Mouse (Mus musculus) R1 (cell line): ENCODE results near the gene Dnajc12.
"Not testable (repeated sequence)": the region's sequence is repeated elsewhere in the genome, so short reads cannot be mapped to it uniquely, and the experiment has no call there.

Experiments used
- DNase-seq: peaks from one replicate; pipeline ENCODE4 v3.0.0-alpha.2; 2018; ENCODE audit warnings: low read depth, low spot score

Dnajc12 gene

GRCm38 (mm10) chr10:63382372-63383279 lies at the start of gene Dnajc12:
TSS of gene Dnajc12 (plus strand) at chr10:63382443.
- peak; percentile 99 for DNase-seq

GRCm38 (mm10) chr10:63336901-63337300 lies 45.3 kb upstream of the Dnajc12 start:
- DNase-seq = no peak

- no peak for DNase-seq
These were observed 44.9 kb upstream of the Dnajc12 start for GRCm38 (mm10) chr10:63337326-63337725.

- peak; percentile 39 for DNase-seq
These were observed 44.0 kb upstream of the Dnajc12 start for GRCm38 (mm10) chr10:63337951-63338836.

- peak; percentile 92 for DNase-seq
These were observed 43.2 kb upstream of the Dnajc12 start for GRCm38 (mm10) chr10:63338914-63339643.

GRCm38 (mm10) chr10:63341351-63341750 lies 40.9 kb upstream of the Dnajc12 start:
- no peak for DNase-seq

GRCm38 (mm10) chr10:63344751-63345150 lies 37.5 kb upstream of the Dnajc12 start:
- peak; percentile 60 for DNase-seq

GRCm38 (mm10) chr10:63348291-63348690 lies 34.0 kb upstream of the Dnajc12 start:
- DNase-seq = peak; percentile 81

- DNase-seq = peak; percentile 50
These were observed 31.6 kb upstream of the Dnajc12 start for GRCm38 (mm10) chr10:63350666-63351065.

GRCm38 (mm10) chr10:63351099-63351498 lies 31.1 kb upstream of the Dnajc12 start:
- DNase-seq = peak; percentile 49

- no peak for DNase-seq
These were observed 30.1 kb upstream of the Dnajc12 start for GRCm38 (mm10) chr10:63352111-63352510.

GRCm38 (mm10) chr10:63360502-63360901 lies 21.7 kb upstream of the Dnajc12 start:
- peak; percentile 96 for DNase-seq

- DNase-seq = peak; percentile 98
These were observed 16.3 kb upstream of the Dnajc12 start for GRCm38 (mm10) chr10:63365918-63366455.

GRCm38 (mm10) chr10:63367386-63367785 lies 14.9 kb upstream of the Dnajc12 start:
- no peak for DNase-seq

- no peak for DNase-seq
These were observed 14.2 kb upstream of the Dnajc12 start for GRCm38 (mm10) chr10:63368041-63368440.

GRCm38 (mm10) chr10:63376303-63376702 lies 5.9 kb upstream of the Dnajc12 start:
- no peak for DNase-seq

- DNase-seq = peak; percentile 82
These were observed 4.8 kb upstream of the Dnajc12 start for GRCm38 (mm10) chr10:63377468-63377867.

- DNase-seq = peak; percentile 46
These were observed 3.1 kb upstream of the Dnajc12 start for GRCm38 (mm10) chr10:63378948-63379680.

- peak; percentile 16 for DNase-seq
These were observed 554 bp upstream of the Dnajc12 start, which contains the start of gene Sirt1 for GRCm38 (mm10) chr10:63381498-63382280. TSS of gene Sirt1 (minus strand) at chr10:63381704.

- not testable (repeated sequence) for DNase-seq
These were observed 3.7 kb downstream of the Dnajc12 start for GRCm38 (mm10) chr10:63385897-63386296.
